Mouse (Mus musculus) kidney, adult 10 weeks (tissue): ENCODE measurements around the gene Rps6ka6. TPM values are rescaled to one million over a fixed set of nuclear protein-coding genes. Genes with fewer than 3 reads are reported as not detected.

Source experiments
- polyA plus RNA-seq: library from polyadenylated mRNA; stranded (reverse); fragments of 350-450 nt; fragmentation: Illumina TruSeq; extraction: RNeasy Lipid Tissue Mini Kit (QIAGEN cat#74804); gene quantifications from one replicate; pipeline ENCODE4 v1.2.3, GENCODE M21; 2014; ENCODE audit warnings: low read depth, low replicate concordance

Gene Rps6ka6
- polyA plus RNA-seq = 27.4 TPM

DNA sequence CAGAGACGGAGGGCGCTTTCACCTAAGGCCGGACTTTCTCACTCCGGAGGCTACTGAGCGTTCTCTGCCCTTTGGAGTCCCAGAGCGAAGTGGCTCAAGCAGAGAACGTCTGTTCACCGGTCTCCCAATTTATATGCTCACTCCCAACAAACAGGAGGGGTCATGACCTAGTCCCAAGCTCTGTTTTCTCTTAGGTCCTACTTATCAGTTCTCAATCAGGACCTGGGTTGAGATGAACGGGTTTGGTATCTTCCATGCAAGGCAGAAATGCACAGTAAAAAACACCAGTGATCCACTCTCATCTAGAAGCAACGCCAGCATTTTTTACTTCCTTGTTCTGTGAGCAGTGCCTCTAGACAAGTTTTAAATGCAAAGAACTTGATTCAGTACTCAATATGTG, at the start of gene Rps6ka6:
Gene Rps6ka6, minus strand, starts transcription at position 101 of the 400 bp plus-strand sequence.

Other genes with a start within 250 kb of the Rps6ka6 start
- 0.53 TPM for gene Hdx, start 159.1 kb upstream of the Rps6ka6 start, polyA plus RNA-seq